Mouse (Mus musculus) CH12.LX (cell line): ENCODE measurements at regions not wholly inside any gene's neighbourhood (a gene's known extent, or its start where the extent isn't known, plus 50 kb on each side); places are given as distances from the start of the nearest gene placed in this dataset.

Experiments
- DNase-seq: peaks from one replicate; pipeline ENCODE4 v3.0.0-alpha.2; 2013; ENCODE audit errors: extremely low read depth
- H3K27ac ChIP-seq: 2 replicates; pipeline ENCODE4 v1.5.1; 2012; ENCODE audit warnings: low read depth, mild to moderate bottlenecking, control low read depth, moderate library complexity; ENCODE audit not compliant: insufficient read depth
- H3K27me3 ChIP-seq: replicated peaks from 2 replicates; pipeline ENCODE3; 2012; ENCODE audit warnings: inconsistent platforms
- H3K36me3 ChIP-seq, 2 experiments: replicated peaks in 1 of 2; 2 replicates each; pipeline versions ENCODE3 to v1.6.1; 2012; ENCODE audit warnings: inconsistent platforms in 1 of 2, low read length in 1 of 2, mild to moderate bottlenecking in 1 of 2, mixed read lengths in 1 of 2, moderate library complexity in 1 of 2; ENCODE audit not compliant: control insufficient read depth in 1 of 2, insufficient read depth in 1 of 2
- H3K4me1 ChIP-seq, 2 experiments: 2 replicates each; pipeline ENCODE4 v1.6.1; 2012; ENCODE audit warnings: inconsistent platforms in 1 of 2, moderate library complexity in 1 of 2; ENCODE audit not compliant: insufficient read depth in 2 of 2, control insufficient read depth in 1 of 2
- H3K4me2 ChIP-seq: 2 replicates; pipeline ENCODE4 v1.6.1; 2012; ENCODE audit warnings: low read depth, mild to moderate bottlenecking, control low read depth; ENCODE audit not compliant: poor library complexity, insufficient read depth, severe bottlenecking
- H3K4me3 ChIP-seq, 3 experiments: fragments of 150-350 bp in 1 of 3; sonication (generic) in 1 of 3; replicated peaks in 1 of 3; 2 replicates each; pipeline versions ENCODE3 to v1.5.1; 2011 to 2012; ENCODE audit warnings: low read depth in 2 of 3, low read length in 2 of 3, mild to moderate bottlenecking in 2 of 3, moderate library complexity in 2 of 3, control low read depth in 1 of 3, improper control_type of control experiment in 1 of 3, inconsistent platforms in 1 of 3, mixed read lengths in 1 of 3; ENCODE audit not compliant: poor library complexity in 1 of 3
- H3K79me2 ChIP-seq: replicated peaks from 2 replicates; pipeline ENCODE4 v1.6.1; 2012; ENCODE audit warnings: mild to moderate bottlenecking, moderate library complexity; ENCODE audit not compliant: control insufficient read depth, poor library complexity, insufficient read depth, severe bottlenecking; ENCODE audit errors: extremely low read depth
- H3K9ac ChIP-seq: 2 replicates; pipeline ENCODE4 v1.6.1; 2012; ENCODE audit warnings: low read depth, mild to moderate bottlenecking, control low read depth, moderate library complexity; ENCODE audit not compliant: insufficient read depth
- H3K9me3 ChIP-seq: replicated peaks from 2 replicates; pipeline ENCODE3; 2012; ENCODE audit warnings: low read length, inconsistent platforms, mixed read lengths
- CHD2 ChIP-seq: IDR thresholded peaks from 2 replicates; pipeline ENCODE4 v1.6.1; 2011; ENCODE audit warnings: low read length, improper control_type of control experiment
- EP300 ChIP-seq: IDR thresholded peaks from 2 replicates; pipeline ENCODE4 v1.6.1; 2011; ENCODE audit warnings: low read length, improper control_type of control experiment
- ETS1 ChIP-seq: conservative IDR thresholded peaks from 2 replicates; pipeline ENCODE4 v1.6.1; 2012; ENCODE audit warnings: low read depth, mild to moderate bottlenecking, inconsistent platforms, low read length, improper control_type of control experiment, moderate library complexity
- GABPA ChIP-seq: IDR thresholded peaks from 2 replicates; pipeline ENCODE4 v1.6.1; 2012; ENCODE audit warnings: low read depth, low read length, improper control_type of control experiment, inconsistent platforms; ENCODE audit not compliant: insufficient replicate concordance
- IRF4 ChIP-seq: IDR thresholded peaks from 2 replicates; pipeline ENCODE4 v1.6.1; 2014; ENCODE audit warnings: low read depth, mild to moderate bottlenecking, inconsistent platforms, low read length, improper control_type of control experiment
- JUN ChIP-seq: IDR thresholded peaks from 2 replicates; pipeline ENCODE4 v1.6.1; 2011; ENCODE audit warnings: low read depth, mild to moderate bottlenecking, low read length, improper control_type of control experiment, moderate library complexity; ENCODE audit not compliant: insufficient read depth
- JUND ChIP-seq: conservative IDR thresholded peaks from 2 replicates; pipeline ENCODE4 v1.6.1; 2011; ENCODE audit warnings: low read depth, low read length, improper control_type of control experiment
- MAFK ChIP-seq: IDR thresholded peaks from 2 replicates; pipeline ENCODE4 v1.6.1; 2011; ENCODE audit warnings: low read length, improper control_type of control experiment; ENCODE audit not compliant: insufficient replicate concordance
- MAX ChIP-seq: IDR thresholded peaks from 2 replicates; pipeline ENCODE4 v1.6.1; 2011; ENCODE audit warnings: low read length, improper control_type of control experiment
- MAZ ChIP-seq: IDR thresholded peaks from 2 replicates; pipeline ENCODE4 v1.6.1; 2012; ENCODE audit warnings: low read depth, mild to moderate bottlenecking, inconsistent platforms, low read length, improper control_type of control experiment, moderate library complexity
- MYC ChIP-seq: IDR thresholded peaks from 2 replicates; pipeline ENCODE4 v1.6.1; 2011; ENCODE audit warnings: low read depth, mild to moderate bottlenecking, improper control_type of control experiment, low read length
- PAX5 ChIP-seq: IDR thresholded peaks from 2 replicates; pipeline ENCODE4 v1.6.1; 2012; ENCODE audit warnings: low read length, inconsistent platforms, mixed read lengths
- POLR2A ChIP-seq: IDR thresholded peaks from 2 replicates; pipeline ENCODE4 v1.6.1; 2011; ENCODE audit warnings: low read depth, mild to moderate bottlenecking, improper control_type of control experiment, low read length
- POLR2AphosphoS2 ChIP-seq: IDR thresholded peaks from 2 replicates; pipeline ENCODE4 v1.6.1; 2011; ENCODE audit warnings: low read depth, low read length, improper control_type of control experiment
- RCOR1 ChIP-seq: conservative IDR thresholded peaks from 2 replicates; pipeline ENCODE4 v1.6.1; 2012; ENCODE audit warnings: low read depth, mild to moderate bottlenecking, inconsistent platforms, low read length, improper control_type of control experiment
- SIN3A ChIP-seq: IDR thresholded peaks from 2 replicates; pipeline ENCODE4 v1.6.1; 2012; ENCODE audit warnings: low read length, improper control_type of control experiment, inconsistent platforms
- SMC3 ChIP-seq: IDR thresholded peaks from 2 replicates; pipeline ENCODE4 v1.6.1; 2011; ENCODE audit warnings: low read depth, low read length, improper control_type of control experiment
- TBP ChIP-seq: conservative IDR thresholded peaks from 2 replicates; pipeline ENCODE4 v1.6.1; 2011; ENCODE audit warnings: low read depth, low read length, improper control_type of control experiment
- TCF12 ChIP-seq: IDR thresholded peaks from 2 replicates; pipeline ENCODE4 v1.6.1; 2014; ENCODE audit warnings: low read depth, mild to moderate bottlenecking, inconsistent platforms, low read length, improper control_type of control experiment
- UBTF ChIP-seq: IDR thresholded peaks from 2 replicates; pipeline ENCODE4 v1.6.1; 2012; ENCODE audit warnings: low read depth, mild to moderate bottlenecking, inconsistent platforms, low read length, improper control_type of control experiment, moderate library complexity
- USF1 ChIP-seq: IDR thresholded peaks from 2 replicates; pipeline ENCODE4 v1.6.1; 2014; ENCODE audit warnings: low read depth, mild to moderate bottlenecking, inconsistent platforms, low read length, improper control_type of control experiment
- USF2 ChIP-seq: conservative IDR thresholded peaks from 2 replicates; pipeline ENCODE4 v1.6.1; 2011; ENCODE audit warnings: low read depth, low read length, improper control_type of control experiment
- ZC3H11A ChIP-seq: IDR thresholded peaks from 2 replicates; pipeline ENCODE4 v1.6.1; 2012; ENCODE audit warnings: low read depth, mild to moderate bottlenecking, inconsistent platforms, low read length, improper control_type of control experiment
- ZNF384 ChIP-seq: IDR thresholded peaks from 2 replicates; pipeline ENCODE4 v1.6.1; 2012; ENCODE audit warnings: low read depth, low read length, improper control_type of control experiment, inconsistent platforms
- dilution Hi-C: fragments of 300-500 bp; cut with MboI; formaldehyde crosslinking; loops from 2 replicates; pipeline ENCODE4 v1.14.3; 2020; ENCODE audit warnings: low sequenced_read_pairs; ENCODE audit not compliant: extremely low pct_unique_long_range_greater_than_20kb, extremely low pct_ligation_motif_present
- in situ Hi-C: fragments of 300-500 bp; cut with MboI; formaldehyde crosslinking; loops from 3 replicates; pipeline ENCODE4 v1.14.3; 2019; ENCODE audit warnings: low sequenced_read_pairs, low pct_ligation_motif_present, low pct_unique_long_range_greater_than_20kb, mixed read lengths

GRCm38 (mm10) chr16:66137755-66138154 lies 322.7 kb downstream of the Vgll3 start:
- Histone ChIP-seq H3K4me2 (no peak overlapping the region), H3K27ac (no peak overlapping the region), H3K36me3 (no peaks in the 10 kb centered on the region), H3K9ac (no peak overlapping the region), H3K4me3 (no peak overlapping the region), H3K27me3 (no peaks in the 10 kb centered on the region), H3K79me2 (no peaks in the 10 kb centered on the region), H3K4me1 (no peaks in the 10 kb centered on the region), H3K9me3 (peaks cover 24% of the 10 kb centered on the region)
- in situ Hi-C loops (no loop called here), dilution Hi-C loops (no loop called here)
- no peak for TF ChIP-seq CHD2
- TF ChIP-seq ETS1: no peak
- TF ChIP-seq TCF12: no peak
- TF ChIP-seq JUN: no peak
- no peak for TF ChIP-seq UBTF
- TF ChIP-seq USF1: no peak
- no peak for TF ChIP-seq ZC3H11A
- TF ChIP-seq SMC3: no peak
- no peak for TF ChIP-seq MAFK
- no peak for TF ChIP-seq SIN3A
- no peak for TF ChIP-seq PAX5
- TF ChIP-seq EP300: no peak
- no peak for TF ChIP-seq MYC
- no peak for DNase-seq

DNA sequence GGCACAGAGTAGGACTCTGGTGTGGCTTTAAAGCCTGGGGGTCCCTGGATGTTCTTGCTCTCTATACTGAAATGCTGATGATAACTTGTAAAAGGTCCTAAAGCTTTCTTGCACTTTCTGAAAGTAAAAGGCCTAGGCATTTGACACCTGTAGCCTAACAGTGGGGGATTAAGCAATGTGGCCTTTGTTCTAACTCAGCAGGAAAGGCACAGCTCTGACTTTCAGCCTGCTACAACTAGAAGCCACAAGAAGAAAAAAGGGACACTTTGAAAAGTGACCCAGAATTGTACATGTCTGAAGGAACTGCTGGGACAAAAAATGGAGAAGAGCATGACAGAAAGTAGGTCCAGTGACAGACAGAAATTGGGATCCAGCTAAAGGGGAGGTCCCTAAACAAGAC lies 329.7 kb downstream of the Vgll3 start:
- H3K79me2 ChIP-seq: no peaks in the 10 kb centered on the region
- H3K4me1 ChIP-seq: no peaks in the 10 kb centered on the region
- H3K4me3 ChIP-seq: no peak overlapping the region
- peaks cover 26% of the 10 kb centered on the region for H3K9me3 ChIP-seq
- dilution Hi-C loops: no loop called here
- no peak for DNase-seq
- no peak overlapping the region for H3K9ac ChIP-seq
- in situ Hi-C loops: no loop called here
- no peak overlapping the region for H3K4me2 ChIP-seq
- no peaks in the 10 kb centered on the region for H3K27me3 ChIP-seq
- TF ChIP-seq TBP: no peak
- no peak for TF ChIP-seq JUND
- no peak for TF ChIP-seq JUN
- no peak for TF ChIP-seq EP300
- no peak for TF ChIP-seq PAX5
- TF ChIP-seq RCOR1: no peak
- no peak for TF ChIP-seq MAZ
- TF ChIP-seq GABPA: no peak
- no peak for TF ChIP-seq USF2
- no peak for TF ChIP-seq MAX
- no peak for TF ChIP-seq MYC
- TF ChIP-seq SIN3A: no peak
- no peak for TF ChIP-seq POLR2AphosphoS2
- no peak for TF ChIP-seq ZNF384
- TF ChIP-seq POLR2A: no peak
- no peak for TF ChIP-seq ZC3H11A
- TF ChIP-seq IRF4: no peak
- H3K36me3 ChIP-seq: no peaks in the 10 kb centered on the region
- no peak overlapping the region for H3K27ac ChIP-seq
